8 mouse cellular contexts compared by ENCODE assay signal in genomic region chr2:27515341-27516166, GRCm38 (mm10). TPM values are rescaled to one million over a fixed set of nuclear protein-coding genes. Genes with fewer than 3 reads are reported as not detected.
DNase-seq lines count a peak whose midpoint lies in the region; ATAC-seq and TF ChIP-seq lines count a peak whose summit lies in the region.

No protein-coding gene starts in this region.

- H3K27ac ChIP-seq in heart, embryonic 15.5 days: peak overlapping the region; percentile 94
- H3K27ac ChIP-seq in ES-Bruce4 (ENCODE audit: insufficient read depth, low read length): peak overlapping the region; percentile 42
- H3K27ac ChIP-seq in embryonic facial prominence, embryonic 10.5 days (replicated peaks): peak overlapping the region; percentile 94
- peak overlapping the region; percentile 82 for H3K27ac ChIP-seq in liver, embryonic 15.5 days (replicated peaks)

- no peaks in the 10 kb centered on the region for H3K27me3 ChIP-seq in heart, embryonic 15.5 days
- no peaks in the 10 kb centered on the region for H3K27me3 ChIP-seq in ES-Bruce4 (ENCODE audit: control insufficient read depth, insufficient read depth, low read length, poor library complexity, severe bottlenecking)
- H3K27me3 ChIP-seq in embryonic facial prominence, embryonic 10.5 days (replicated peaks; ENCODE audit: low read depth, poor library complexity, severe bottlenecking): no peaks in the 10 kb centered on the region
- H3K27me3 ChIP-seq in liver, embryonic 15.5 days: no peaks in the 10 kb centered on the region

- peaks cover 30% of the 10 kb centered on the region for H3K4me1 ChIP-seq in heart, embryonic 15.5 days (replicated peaks)
- H3K4me1 ChIP-seq in ES-Bruce4 (ENCODE audit: control insufficient read depth, insufficient read depth, low read length): no peaks in the 10 kb centered on the region
- H3K4me1 ChIP-seq in embryonic facial prominence, embryonic 10.5 days: peaks cover 32% of the 10 kb centered on the region
- peaks cover 49% of the 10 kb centered on the region for H3K4me1 ChIP-seq in liver, embryonic 15.5 days (replicated peaks)

- no peak for TF ChIP-seq CTCF in ES-Bruce4 (IDR thresholded peaks at IDR 0.05; ENCODE audit: low read depth, low read length)

- under 1% methylated on average over 40 of the region's 40 CpGs for WGBS in heart, embryonic 15.5 days
- WGBS in embryonic facial prominence, embryonic 10.5 days: under 1% methylated on average over 40 of the region's 40 CpGs
- WGBS in liver, embryonic 15.5 days (ENCODE audit: insufficient replicate concordance): under 1% methylated on average over 40 of the region's 40 CpGs

- H3K9me3 ChIP-seq in heart, embryonic 15.5 days (replicated peaks): no peaks in the 10 kb centered on the region
- no peaks in the 10 kb centered on the region for H3K9me3 ChIP-seq in ES-Bruce4 (replicated peaks; ENCODE audit: control insufficient read depth, insufficient read depth, low read length, poor library complexity, severe bottlenecking)
- H3K9me3 ChIP-seq in embryonic facial prominence, embryonic 10.5 days: 0 out of 2 replicates have a peak, but pooled peaks cover 4% of the 10 kb centered on the region
- no peaks in the 10 kb centered on the region for H3K9me3 ChIP-seq in liver, embryonic 15.5 days (replicated peaks)

- H3K4me3 ChIP-seq in heart, embryonic 15.5 days: peak overlapping the region; percentile 95
- H3K4me3 ChIP-seq in ES-Bruce4 (ENCODE audit: low read depth, low read length): peak overlapping the region; percentile 90
- H3K4me3 ChIP-seq in embryonic facial prominence, embryonic 10.5 days: peak overlapping the region; percentile 91
- H3K4me3 ChIP-seq in liver, embryonic 15.5 days (replicated peaks): peak overlapping the region; percentile 74

- no peak for TF ChIP-seq EP300 in ES-Bruce4 (IDR thresholded peaks at IDR 0.05; ENCODE audit: insufficient read depth, low read depth, low read length)

- H3K4me2 ChIP-seq in heart, embryonic 15.5 days: peak overlapping the region; percentile 76
- peak overlapping the region; percentile 94 for H3K4me2 ChIP-seq in liver, embryonic 15.5 days

- peak; percentile 61 for ATAC-seq in heart, embryonic 15.5 days (replicated peaks; ENCODE audit: insufficient number of reproducible peaks, insufficient read depth, low FRiP score, low read depth)
- ATAC-seq in inflammation-experienced regulatory T-cells, adult 6 months: peak; percentile 37
- ATAC-seq in liver, embryonic 15.5 days (ENCODE audit: insufficient read depth): no peak; the same call in none of the 2 replicates

- TF ChIP-seq POLR2A in ES-Bruce4 (IDR thresholded peaks at IDR 0.05; ENCODE audit: insufficient read depth, low read length): no peak

- peaks cover 19% of the 10 kb centered on the region for H3K36me3 ChIP-seq in heart, embryonic 15.5 days
- H3K36me3 ChIP-seq in ES-Bruce4 (ENCODE audit: control insufficient read depth, insufficient read depth, low read length, poor library complexity, severe bottlenecking): peaks cover 24% of the 10 kb centered on the region
- peaks cover 34% of the 10 kb centered on the region for H3K36me3 ChIP-seq in embryonic facial prominence, embryonic 10.5 days (replicated peaks)
- H3K36me3 ChIP-seq in liver, embryonic 15.5 days (replicated peaks): peaks cover 24% of the 10 kb centered on the region

- DNase-seq in heart, adult 18-20 months: no peak
- DNase-seq in embryonic facial prominence, embryonic 10.5 days (ENCODE audit: low spot score): peak; percentile 16
- DNase-seq in thymus, postnatal 10 days (ENCODE audit: low spot score in 2 of 2): peak; percentile 19 to 23
- DNase-seq in right cerebral cortex, postnatal 25 days: no peak

- H3K9ac ChIP-seq in heart, embryonic 15.5 days: peak overlapping the region; percentile 92
- peak overlapping the region; percentile 83 for H3K9ac ChIP-seq in ES-Bruce4 (ENCODE audit: low read depth, poor library complexity, severe bottlenecking)
- H3K9ac ChIP-seq in liver, embryonic 15.5 days: peak overlapping the region; percentile 85

RNA-seq across cellular contexts. Expression of gene Wdr5, which starts 0.6 kb away (rescaled TPM):
- 26.7 and 34.0 TPM in 2 replicates for polyA plus RNA-seq in heart, embryonic 15.5 days (2015; fragmentation: Nextera tagmentation; extraction: Ambion mirVana)
- total RNA-seq in heart, adult 18-20 months (2021): 10 to 100 TPM; 23.5 to 26.5 TPM
- polyA plus RNA-seq in ES-Bruce4 (2011; ENCODE audit: insufficient read depth, insufficient read length, low read depth, missing spikeins): 91.8 and 103 TPM in 2 replicates
- polyA plus RNA-seq in embryonic facial prominence, embryonic 10.5 days (2016; fragmentation: Nextera tagmentation; extraction: Ambion mirVana): 81.5 and 86.2 TPM in 2 replicates
- 10 to 100 TPM; 15.3 to 16.2 (median 15.6) TPM for polyA plus RNA-seq in inflammation-experienced regulatory T-cells, adult 6 months (2017; shearing (Covaris generic))
- polyA plus RNA-seq in liver, embryonic 15.5 days (2015; fragmentation: Nextera tagmentation; extraction: Ambion mirVana): 26.2 and 27.5 TPM in 2 replicates

RNA-seq across cellular contexts. Expression of gene Brd3, which starts 8.1 kb away (rescaled TPM):
- 52.9 and 65.0 TPM in 2 replicates for polyA plus RNA-seq in heart, embryonic 15.5 days (2015; fragmentation: Nextera tagmentation; extraction: Ambion mirVana)
- total RNA-seq in heart, adult 18-20 months (2021): 10 to 100 TPM; 25.9 TPM
- polyA plus RNA-seq in ES-Bruce4 (2011; ENCODE audit: insufficient read depth, insufficient read length, low read depth, missing spikeins): 75.4 and 76.8 TPM in 2 replicates
- 189 and 195 TPM in 2 replicates for polyA plus RNA-seq in embryonic facial prominence, embryonic 10.5 days (2016; fragmentation: Nextera tagmentation; extraction: Ambion mirVana)
- 10 to 100 TPM; 28.7 to 35.5 (median 34.6) TPM for polyA plus RNA-seq in inflammation-experienced regulatory T-cells, adult 6 months (2017; shearing (Covaris generic))
- 22.5 and 22.9 TPM in 2 replicates for polyA plus RNA-seq in liver, embryonic 15.5 days (2015; fragmentation: Nextera tagmentation; extraction: Ambion mirVana)

Comparison
In these comparisons a context has a peak if more than half of its experiments do, and no peak if none do; other contexts are left out.
1. H3K27ac ChIP-seq: peak in every context shown above with its lines; median percentile 94 in heart, embryonic 15.5 days; 94 in embryonic facial prominence, embryonic 10.5 days; 82 in liver, embryonic 15.5 days; 42 in ES-Bruce4.
2. DNase-seq: peak in embryonic facial prominence, embryonic 10.5 days (single experiment) and thymus, postnatal 10 days (2 of 2); none in heart, adult 18-20 months (0 of 2) and right cerebral cortex, postnatal 25 days (single experiment).
3. Peak in every context shown above with its lines, with median percentiles within 50 percentile points of each other: H3K4me3 ChIP-seq and H3K9ac ChIP-seq.